Mouse (Mus musculus) cerebellum, postnatal 25 days (tissue): ENCODE measurements around the gene Hmox2.

ENCODE experiments used
- DNase-seq, 2 experiments: peaks; one replicate each; pipeline ENCODE4 v3.0.0; 2021; ENCODE audit warnings: mixed read lengths in 2 of 2

Gene Hmox2

DNA sequence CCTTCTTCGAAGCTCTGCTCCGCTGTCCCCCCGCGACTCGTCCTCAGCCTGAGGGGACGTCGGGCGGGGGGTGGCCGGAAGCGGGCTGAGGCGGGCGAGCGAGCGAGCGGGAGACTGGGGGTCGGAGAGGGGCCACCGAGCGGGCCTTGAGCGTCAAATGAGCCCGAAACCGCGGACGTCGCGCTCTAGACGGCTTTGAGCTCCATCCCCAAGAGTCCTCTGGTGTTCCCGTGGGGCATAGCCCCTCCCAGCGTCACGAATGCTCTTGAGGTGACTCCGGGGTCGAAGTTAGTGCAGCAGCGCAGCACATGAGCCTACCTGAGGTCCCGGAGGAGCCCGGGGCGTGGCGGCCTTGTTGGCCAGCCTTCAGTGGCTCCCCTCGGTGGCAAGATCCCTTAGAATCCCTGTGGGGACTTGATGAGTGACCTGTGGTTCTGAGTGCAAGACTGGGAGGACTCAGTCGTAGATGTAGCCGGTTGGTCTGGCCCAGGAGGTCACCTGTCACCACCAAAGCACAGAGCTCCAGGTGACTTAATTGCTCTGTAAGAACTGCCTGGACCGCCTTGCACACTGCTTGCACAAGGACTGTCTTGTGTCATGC lies 467 bp downstream of the Hmox2 start:
- peak in 1 of 2 experiments; percentile 60 for DNase-seq

DNA sequence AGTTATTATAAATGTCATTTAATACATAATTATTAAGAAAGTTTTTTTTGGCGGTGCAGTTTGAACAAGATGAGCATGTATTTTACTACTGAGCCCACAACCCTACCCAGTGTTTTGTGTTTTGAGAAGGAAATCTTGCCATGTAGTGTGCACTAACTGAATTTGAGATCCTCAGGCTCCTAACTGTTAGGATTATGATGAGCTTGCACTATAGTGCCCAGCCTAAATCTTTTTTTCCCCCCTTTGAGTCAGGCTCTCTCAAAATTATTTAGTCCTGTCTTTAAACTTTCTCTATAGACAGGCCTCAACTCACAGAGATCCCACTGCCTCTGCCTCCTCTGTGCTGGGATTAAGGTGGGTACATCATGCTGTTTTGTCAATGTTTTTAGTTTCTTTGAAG lies 1.4 kb downstream of the Hmox2 start:
- no peak for DNase-seq

DNA sequence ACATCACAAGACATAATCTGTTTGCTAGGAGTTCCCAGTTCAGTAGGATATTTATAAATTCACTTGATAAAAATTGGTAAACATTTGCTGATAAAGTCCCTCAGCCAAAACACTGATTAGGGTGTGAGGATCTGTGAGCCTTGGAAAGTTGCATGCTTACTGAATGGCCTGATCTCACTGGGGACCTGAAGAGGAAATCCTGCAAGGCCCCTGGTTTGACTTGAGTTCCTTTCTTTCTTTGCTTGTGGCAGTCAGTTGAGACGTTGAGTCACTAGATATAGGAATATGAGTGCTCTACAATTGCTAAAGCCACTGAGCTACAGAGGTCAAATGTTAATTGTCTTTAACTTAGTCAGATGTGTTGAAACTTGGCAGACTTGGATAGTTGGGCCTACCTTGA lies 1.8 kb downstream of the Hmox2 start:
- DNase-seq = no peak

DNA sequence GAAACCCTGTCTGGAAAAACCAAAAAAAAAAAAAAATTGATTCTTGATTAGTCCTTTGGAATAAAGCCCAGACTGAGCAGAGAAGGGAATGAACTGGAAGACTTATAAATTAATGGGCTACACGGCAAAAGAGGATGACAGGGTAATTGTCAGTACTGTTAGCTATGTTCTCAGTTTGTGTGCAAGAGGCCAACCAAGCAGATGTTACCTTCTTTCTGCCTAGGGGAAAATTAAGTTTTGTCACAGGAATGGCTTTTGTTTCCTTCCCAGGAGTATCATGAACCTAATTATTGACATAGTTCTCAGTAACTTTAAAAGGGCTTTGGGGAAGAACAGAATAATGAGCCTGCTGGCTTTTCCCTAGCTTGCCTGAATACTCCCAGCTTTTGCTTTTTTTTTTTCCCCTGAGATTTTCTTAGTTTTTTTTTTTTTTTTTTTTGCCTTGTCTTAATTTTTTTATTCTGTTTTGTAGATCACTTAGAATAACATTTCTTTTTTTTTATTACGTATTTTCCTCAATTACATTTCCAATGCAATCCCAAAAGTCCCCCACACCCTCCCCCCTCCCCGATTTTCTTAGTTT lies 4.7 kb downstream of the Hmox2 start:
- DNase-seq = no peak

DNA sequence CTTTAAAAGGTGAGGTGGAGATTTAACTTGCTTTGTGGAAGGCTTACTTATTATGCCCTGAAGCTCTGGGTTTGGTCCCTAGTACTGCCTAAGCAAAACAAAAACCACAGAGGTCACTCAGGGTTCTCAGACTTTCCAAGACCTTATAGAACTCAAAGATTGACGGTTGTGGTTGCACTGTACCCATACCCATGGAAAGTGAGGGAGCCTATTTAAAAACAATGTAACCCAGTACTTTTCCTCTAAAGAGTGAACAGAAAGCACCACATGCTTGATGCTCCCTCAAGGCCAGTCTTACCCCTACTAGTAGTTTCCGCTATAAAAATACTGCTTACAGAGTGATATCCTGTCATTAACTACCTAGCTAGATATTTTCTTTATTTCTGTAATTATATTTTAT lies 10.1 kb downstream of the Hmox2 start:
- no peak for DNase-seq

DNA sequence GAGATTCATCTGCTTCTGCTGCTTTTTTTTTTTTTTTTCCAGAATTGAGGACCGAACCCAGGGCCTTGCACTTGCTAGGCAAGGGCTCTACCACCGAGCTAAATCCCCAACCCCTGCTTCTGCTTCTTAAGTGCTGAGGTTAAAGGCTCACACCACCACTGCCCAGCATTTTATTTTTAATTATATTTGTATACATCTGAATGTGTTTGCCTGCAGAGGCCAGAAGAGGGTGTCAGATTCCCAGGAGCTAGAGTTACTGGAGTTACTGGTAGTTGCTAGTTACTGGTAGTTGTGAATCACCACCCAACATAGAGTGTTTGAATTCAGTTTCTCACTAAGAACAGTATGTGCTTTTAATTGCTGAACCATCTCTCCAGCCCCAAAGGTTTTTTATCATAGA lies 13.8 kb downstream of the Hmox2 start:
- DNase-seq = no peak

DNA sequence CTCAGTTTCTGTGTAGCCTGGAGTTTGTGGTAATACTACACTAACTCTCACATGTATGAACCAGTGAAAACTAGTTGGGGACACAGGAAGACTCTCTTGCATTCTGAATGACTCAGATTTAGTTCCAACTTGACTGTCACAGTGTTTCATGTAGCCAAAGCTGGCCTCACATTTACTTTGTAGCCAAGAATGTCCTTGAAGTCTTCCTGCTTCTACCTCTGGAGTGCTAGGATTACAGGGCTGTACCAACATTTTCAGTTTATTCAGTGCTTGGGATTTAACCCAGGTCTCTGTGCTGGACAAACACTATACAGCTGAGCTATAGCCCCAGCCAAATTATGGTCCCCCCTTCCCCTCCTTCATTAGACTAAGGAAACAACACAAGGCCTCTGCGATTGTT lies 16.0 kb downstream of the Hmox2 start:
- DNase-seq = no peak

DNA sequence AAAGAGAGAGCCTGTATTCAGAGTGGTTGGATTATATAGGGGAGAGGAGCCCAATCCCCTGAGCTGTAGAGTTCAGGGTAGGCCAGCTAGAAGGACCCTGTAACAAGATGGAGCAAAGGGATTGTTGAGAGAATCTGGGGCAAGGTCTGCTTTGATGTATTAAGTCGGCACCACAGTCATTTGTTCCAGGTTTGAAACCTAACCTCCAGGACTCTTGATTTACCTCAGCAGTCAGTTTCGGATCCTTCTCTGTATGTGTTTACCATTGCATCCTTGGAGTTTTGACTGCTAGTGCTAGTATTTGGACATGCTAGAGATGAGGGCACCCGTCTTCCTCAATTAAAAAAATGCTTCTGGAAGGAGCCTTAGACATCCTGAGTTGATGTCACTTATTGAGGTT lies 26.0 kb downstream of the Hmox2 start:
- DNase-seq = no peak

DNA sequence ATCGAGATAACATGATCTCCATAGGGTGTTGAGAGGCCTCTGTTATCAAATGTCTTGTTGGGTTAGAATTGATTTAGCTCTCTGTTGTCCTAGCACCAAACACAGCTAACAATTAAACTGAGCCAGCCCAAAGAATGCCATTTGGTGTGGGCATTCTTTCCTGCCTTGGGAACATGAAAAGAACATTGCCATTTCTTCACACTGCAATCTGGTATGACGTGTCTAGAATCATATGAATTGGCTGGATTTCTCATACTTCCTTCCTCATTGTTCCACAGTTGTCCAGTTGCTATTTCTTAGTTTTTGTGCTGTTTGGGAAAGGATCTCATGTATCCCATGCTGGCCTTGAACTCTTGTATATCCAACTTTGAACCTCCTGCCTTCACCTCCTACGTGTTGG lies 27.9 kb downstream of the Hmox2 start:
- DNase-seq = no peak

DNA sequence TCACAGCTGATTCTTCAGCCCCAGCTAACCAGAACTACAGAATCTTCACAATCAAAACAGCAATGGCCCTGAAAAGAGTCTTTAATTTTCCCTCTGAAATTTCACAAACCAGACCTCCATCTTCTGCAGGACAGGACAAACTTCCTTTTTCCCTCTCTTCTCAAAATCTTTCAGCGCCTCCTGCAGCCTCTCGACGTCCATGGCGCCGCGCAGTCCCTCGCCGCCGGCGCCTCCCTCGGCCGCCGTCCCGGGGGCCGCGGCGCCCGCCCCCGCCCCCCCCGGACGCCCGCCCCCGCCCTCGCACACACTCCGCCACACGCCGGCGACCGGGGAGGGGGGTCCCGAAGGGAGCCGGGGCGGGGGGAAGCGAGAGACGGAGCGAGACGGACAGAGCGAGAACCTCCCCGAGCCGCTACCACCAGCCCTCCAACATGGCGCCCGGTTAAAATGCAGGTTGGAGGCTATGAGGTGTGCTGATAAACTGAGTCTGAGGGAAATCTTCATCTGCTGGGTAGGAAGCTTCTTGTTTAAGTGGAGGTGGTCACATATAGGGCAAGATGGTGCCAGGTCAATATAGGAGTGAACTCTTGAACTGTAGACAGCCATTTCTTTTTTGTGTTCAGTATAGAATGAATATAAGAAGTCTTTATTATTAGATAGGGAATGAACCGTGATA lies 30.6 kb downstream of the Hmox2 start:
- DNase-seq = peak; percentile 31 to 36

DNA sequence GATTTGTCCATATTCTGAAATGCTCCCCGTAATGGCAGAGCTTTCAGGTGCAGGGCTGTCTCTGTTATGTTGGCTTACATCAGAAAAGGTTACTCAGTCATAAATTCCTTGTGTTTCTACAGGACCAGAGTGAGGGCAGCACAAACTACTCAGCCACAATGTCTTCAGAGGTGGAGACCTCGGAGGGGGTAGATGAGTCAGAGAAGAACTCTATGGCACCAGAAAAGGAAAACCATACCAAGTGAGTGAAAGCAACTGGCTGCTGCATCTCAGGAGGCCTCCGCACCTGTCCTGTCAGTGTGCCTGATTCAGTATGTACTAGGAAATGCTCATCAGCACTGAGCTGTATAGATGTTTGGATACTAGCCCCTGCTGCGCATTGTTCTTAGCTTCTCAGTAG lies 36.3 kb downstream of the Hmox2 start:
- DNase-seq = no peak

DNA sequence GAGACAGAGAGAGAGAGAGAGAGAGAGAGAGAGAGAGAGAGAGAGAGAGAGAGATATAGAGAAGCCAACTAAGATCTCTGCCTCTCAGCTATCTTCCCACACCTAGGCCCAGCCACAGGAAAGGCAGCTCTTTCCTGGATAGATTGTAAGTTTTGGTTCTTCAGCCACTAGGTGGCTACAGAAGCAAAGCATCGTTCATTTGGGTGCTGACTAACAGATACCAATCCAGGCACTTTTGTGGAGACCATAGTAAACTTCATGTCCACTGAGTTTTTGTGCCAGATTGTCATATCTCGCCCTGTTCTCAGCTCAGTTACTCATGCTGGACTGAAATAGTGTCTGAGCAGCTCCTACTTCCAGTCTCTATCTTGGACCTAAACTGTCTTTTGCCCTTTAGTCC lies 37.1 kb downstream of the Hmox2 start:
- DNase-seq = peak in 1 of 2 experiments; percentile 30

DNA sequence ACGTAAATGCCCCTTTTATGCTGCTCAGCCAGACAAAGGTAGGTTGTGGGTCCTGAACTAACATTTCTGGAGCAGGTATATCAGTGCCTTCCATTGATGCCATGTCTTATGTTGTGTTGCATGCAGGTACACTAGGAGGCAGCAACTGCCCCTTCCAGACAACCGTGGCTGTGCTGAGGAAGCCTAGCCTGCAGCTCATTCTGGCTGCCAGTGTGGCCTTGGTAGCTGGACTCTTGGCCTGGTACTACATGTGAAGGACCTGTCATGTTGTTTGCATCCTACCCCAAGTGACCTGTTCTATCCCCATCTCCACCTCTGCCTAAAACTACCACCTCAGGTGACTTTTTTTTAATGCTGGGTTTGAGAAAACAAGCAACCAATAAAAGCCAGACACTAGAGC lies 39.7 kb downstream of the Hmox2 start:
- no peak for DNase-seq

DNA sequence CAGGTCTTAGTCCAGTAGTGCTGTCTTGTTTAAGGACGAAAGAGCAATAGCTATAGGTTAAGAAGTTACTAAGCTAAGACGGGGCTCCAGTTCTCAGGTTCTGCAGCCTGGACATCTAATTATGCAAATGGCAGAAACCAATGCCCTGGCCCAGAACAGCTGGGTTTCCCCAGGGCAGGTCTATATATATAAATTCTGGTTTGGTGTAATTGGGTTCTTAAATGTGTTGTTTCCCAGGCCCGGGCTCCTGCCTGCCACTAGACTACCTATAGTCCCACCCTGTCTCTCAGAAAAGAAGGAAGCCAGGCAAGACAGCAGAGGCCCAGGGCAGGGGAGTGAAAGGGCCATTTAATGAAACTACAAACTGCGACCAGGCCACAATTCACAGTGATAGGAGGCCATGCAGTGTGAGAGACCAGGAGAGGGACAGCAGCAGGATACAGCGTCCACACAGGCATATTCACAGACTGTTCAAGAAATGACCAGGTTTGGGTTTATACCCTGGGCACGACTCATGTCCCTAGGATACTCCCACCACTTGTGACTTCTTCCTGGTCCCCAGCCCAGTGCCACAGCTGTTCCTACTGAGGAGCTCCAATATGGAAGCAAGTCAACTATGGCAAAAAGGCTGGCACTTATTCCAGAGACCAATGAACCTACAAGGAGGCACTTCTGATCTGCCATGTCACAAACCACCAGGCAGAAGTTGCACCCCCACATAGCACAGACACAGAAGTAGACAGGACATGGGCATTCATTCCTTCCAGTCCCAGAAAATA lies 41.0 kb downstream of the Hmox2 start:
- no peak for DNase-seq

DNA sequence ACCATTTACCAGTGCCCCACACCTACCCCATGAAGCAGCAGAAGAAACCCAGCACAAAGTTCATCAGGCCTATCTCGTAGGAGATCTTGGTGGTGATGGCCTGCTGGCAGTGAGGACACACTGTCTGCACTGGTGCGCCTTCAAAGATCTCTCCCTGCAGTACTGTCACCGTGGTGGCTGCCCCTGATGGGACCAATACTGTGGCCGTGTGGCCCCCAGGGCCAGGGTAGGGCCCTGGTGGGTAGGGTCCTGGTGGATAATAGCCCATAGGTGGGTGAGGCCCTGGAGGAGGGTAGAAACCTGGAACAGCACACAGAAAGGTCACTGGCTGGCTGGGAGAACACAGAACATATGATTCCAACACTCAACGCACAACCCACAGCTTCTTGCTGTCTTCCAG lies 42.6 kb downstream of the Hmox2 start:
- DNase-seq = no peak

DNA sequence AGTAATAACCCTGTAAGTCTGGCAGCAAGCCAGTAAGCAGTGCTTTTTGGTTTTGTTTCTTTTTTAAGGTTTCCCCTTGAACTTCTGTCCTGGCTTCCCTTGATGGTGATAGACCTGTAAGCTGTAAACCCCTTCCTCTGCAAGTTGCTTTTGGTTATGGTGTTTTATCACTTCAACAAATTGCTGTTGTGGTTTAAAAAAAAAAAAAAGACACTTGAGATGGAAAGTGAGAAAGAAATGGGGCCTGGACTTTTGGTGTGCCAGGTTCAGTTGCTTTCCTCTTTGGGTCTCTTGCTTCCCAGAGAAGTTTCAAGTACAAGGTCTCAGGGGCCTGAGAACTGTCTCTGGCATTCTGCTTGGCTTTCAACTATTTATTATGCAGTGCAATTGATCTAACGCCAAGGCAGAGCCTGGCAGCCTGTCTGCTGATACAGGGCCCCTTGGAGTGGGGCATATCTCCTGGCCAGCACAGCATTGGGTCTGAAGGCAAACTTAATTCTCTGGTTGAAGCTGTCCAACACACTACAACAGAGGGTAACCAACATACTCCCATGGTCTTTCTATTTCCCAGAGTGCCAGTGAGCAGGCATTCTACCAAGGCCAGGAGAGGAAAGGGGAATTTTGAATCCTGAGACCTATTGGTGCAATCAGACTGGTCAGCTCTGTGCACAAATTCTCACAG lies 47.3 kb downstream of the Hmox2 start:
- peak; percentile 30 to 38 for DNase-seq

DNA sequence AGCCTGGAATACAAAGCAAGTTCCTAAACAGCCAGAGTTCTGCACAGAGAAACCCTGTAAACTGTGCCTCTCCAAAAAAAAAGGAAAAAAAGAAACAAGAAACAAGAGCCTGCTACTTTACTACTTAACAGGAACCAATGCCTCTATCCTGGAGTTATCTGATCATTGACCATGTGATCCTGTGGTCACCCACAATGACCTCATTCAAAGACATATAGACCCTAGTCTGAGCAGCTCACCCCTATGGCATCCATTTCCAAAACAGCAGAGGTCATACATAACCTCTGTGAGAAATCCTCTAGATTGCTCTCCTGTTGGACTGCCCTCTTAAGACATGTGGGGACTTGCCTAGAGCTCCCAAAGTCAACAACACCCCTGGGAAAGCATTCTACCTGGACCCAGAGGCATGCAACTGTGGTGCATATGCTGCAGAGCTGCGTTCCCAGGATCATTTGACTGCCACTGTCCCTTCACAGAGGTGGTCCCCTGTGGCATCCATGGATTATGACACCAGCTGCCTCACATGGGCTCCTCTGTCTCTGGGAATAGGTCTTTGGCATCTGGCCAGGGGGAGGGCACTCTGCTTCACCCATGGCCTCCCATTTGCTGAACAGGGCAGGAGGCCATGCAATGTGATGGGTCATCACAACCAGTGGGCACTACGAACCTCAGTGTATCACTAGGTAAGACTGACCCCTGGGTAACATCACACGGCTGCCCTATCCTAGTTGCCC lies 51.2 kb downstream of the Hmox2 start:
- DNase-seq = peak; percentile 49 to 52

DNA sequence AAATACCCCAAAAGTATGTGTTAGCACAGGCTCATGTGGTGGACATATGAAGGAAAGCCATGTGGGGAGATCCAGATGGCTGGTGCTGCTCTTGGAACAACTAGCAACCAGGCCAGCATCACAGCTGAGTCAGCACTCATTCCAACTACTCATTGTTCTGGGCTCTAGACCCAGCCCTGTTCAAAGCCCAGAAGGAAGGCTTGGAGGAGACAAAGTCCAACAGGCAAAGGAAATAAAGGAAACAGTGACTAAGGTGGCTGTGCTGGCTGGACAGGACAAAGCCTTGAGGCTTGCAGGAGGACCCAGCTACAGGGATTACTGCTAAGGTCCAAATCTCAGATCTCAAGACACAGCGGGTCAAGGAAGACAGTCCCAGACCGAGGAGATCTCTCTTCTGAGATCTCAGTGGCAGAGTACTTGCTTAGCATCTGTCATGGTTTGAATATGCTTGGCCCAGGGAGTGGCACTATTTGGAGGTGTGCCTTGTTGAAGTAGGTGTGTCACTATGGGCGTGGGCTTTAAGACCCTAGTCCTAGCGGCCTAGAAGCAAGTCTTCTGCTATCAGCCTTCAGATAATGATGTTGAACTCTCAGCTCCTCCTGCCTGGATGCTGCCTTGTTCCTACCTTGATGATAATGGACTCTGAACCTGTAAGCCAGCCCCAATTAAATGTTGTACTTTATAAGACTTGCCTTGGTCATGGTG lies 51.9 kb downstream of the Hmox2 start:
- DNase-seq = peak in 1 of 2 experiments; percentile 53

DNA sequence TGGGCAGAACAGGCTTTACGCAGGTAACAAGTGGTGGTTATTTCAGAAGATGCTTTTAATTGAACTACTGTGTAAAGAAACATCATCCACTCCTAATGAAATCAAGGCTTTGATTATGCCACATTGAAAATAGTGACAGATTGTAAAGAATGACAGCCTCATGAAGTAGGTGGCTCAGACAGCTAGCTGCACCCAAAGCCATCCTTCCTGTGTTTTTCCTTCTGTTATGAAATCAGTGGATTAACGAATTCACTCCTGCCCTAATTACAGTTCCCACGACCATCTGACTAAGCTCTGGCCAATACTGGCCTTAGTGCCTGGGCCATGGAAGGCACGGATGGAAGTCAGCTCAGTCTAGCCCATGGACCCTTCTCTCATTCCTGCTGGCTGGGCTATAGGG lies 52.8 kb downstream of the Hmox2 start:
- DNase-seq = no peak

DNA sequence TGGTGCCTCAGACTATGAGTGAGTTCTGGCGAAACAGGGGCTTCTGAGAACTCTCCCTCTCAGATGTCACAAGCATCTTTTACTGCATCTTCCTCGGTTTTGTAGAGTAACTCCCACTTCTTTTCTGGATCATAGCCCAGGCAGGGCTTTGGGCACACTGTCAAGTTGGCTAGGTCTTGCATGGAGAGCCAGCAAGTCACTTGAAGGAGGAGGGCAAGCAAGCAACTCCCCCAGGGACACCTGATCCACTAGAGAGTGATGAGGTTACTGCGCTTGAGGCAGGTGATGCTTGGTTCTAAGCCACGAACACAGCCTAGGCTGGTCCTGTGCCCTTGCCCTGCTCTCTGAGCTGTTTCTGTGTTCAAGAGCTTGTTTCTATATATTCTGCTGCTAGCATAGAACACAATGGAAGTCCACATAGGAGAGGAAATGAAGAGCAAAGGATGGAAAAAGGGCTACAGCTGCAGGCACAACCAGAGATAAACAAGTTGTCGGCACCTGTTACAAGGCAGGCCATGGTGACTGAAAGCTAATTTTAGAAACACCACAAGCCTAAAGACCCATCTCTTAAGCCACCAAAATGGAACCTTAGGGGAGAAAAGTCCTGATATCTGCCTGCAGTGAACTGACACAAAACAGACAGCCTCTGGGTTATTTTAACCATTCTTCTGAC lies 55.5 kb downstream of the Hmox2 start:
- peak; percentile 73 to 84 for DNase-seq

DNA sequence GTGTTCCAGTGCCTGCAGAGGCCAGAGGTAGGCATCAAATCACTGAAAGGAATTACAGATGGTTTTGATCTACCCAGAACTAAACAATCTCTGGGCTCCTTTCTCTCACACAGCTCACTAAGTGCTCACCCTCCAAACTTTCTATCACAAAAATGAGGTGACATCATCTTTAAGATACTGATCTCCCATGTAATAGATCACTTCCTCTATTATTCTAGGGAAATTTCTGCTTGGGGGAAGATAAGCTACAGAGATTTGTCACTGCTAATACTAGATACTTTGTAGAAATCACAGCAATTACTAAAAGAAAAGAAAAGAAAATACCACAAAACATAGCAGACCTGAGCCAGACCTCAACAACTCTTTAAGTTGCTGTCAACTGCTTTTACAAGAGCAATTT lies 56.4 kb downstream of the Hmox2 start:
- DNase-seq = no peak
